ENCODE assay signal across 17 mouse cellular contexts in the genomic region with DNA sequence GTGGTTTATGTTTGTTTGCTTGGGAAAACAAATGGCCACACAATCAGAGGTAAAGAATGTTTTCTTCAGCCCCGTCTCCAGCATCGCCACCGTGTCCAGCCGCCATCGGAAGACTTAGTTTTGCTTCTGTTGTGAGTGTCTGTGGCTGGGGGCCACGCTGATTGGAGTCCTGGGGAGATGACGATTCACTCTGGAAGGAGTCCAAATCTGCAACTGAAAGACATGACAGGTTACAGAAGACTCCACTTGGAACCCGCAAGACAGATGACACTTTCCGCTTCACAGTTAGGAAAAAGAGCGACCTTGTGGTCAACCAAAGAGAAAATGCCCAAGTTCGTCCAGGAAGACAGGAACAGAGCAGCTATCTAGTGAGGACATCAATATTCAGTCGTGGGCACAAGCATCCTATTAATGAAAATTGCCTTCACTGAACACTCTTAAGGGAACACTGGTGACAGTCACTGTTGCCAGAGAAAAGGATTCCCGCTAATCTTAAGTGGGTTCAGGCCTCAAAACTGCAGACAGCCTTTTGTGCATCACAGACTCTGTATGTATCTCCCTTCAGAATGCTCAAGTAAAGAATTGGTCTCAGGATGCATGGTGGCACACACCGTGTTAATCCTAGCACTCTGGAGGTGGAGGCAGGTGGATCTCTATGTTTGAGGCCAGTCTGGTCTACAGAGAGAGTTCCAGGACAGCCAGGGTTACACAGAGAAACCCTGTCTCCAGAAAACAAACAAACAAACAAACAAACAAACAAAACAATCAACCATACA.
DNase-seq lines count a peak whose midpoint lies in the region; ATAC-seq and TF ChIP-seq lines count a peak whose summit lies in the region.
"Had no signal": no experiment of that assay in that cellular context is flagged by ENCODE, and none has a peak within 500 bp of the region (broad histone marks: within the 10 kb centered on the region; RNA-seq: fewer than 3 reads in every experiment).

No protein-coding gene starts in this region.

- peaks cover 17% of the 10 kb centered on the region for H3K4me1 ChIP-seq in forebrain, embryonic 10.5 days
- peaks cover 3% of the 10 kb centered on the region; the same call in 1 of the 2 replicates for H3K4me1 ChIP-seq in forebrain, embryonic 11.5 days (replicated peaks; ENCODE audit: control insufficient read depth, insufficient read depth, low read length)
- peaks cover 0 to 7% of the 10 kb centered on the region in 2 experiments; a peak in 1 of 4 replicates for H3K4me1 ChIP-seq in CH12.LX (ENCODE audit: control insufficient read depth in 1 of 2, insufficient read depth in 2 of 2)
- peaks cover 21% of the 10 kb centered on the region for H3K4me1 ChIP-seq in forebrain, embryonic 16.5 days (replicated peaks; ENCODE audit: control insufficient read depth, insufficient read depth, low read length)
- H3K4me1 ChIP-seq in midbrain, embryonic 16.5 days (ENCODE audit: control insufficient read depth, insufficient read depth, low read length): peaks cover 19% of the 10 kb centered on the region
- H3K4me1 ChIP-seq: heart, embryonic 15.5 days had no signal

- H3K79me2 ChIP-seq in CH12.LX (replicated peaks; ENCODE audit: control insufficient read depth, extremely low read depth, insufficient read depth, poor library complexity, severe bottlenecking): no peaks in the 10 kb centered on the region

- H3K27me3 ChIP-seq in forebrain, embryonic 10.5 days (ENCODE audit: poor library complexity, severe bottlenecking): peaks cover 3% of the 10 kb centered on the region; the same call in 1 of the 2 replicates
- H3K27me3 ChIP-seq in forebrain, embryonic 11.5 days (ENCODE audit: control insufficient read depth, insufficient read depth, low read length): no peaks in the 10 kb centered on the region
- no peaks in the 10 kb centered on the region for H3K27me3 ChIP-seq in CH12.LX (replicated peaks)
- H3K27me3 ChIP-seq in forebrain, embryonic 16.5 days (replicated peaks; ENCODE audit: control insufficient read depth, insufficient read depth, low read length): no peaks in the 10 kb centered on the region
- no peaks in the 10 kb centered on the region for H3K27me3 ChIP-seq in midbrain, embryonic 16.5 days (ENCODE audit: control insufficient read depth, insufficient read depth, low read depth, low read length)
- H3K27me3 ChIP-seq: heart, embryonic 15.5 days had no signal

- DNase-seq in forebrain, embryonic 10.5 days (ENCODE audit: extremely low spot score, low spot score): no peak
- no peak for DNase-seq in forebrain, embryonic 11.5 days (ENCODE audit: low spot score)
- no peak for DNase-seq in CH12.LX (ENCODE audit: extremely low read depth)
- DNase-seq in urinary bladder, adult 18-20 months (ENCODE audit: low spot score in 2 of 2): no peak
- no peak for DNase-seq in ovary, postnatal 14 days (ENCODE audit: low spot score)
- no peak for DNase-seq in cerebellum, postnatal 4 days (ENCODE audit: low spot score in 2 of 2)
- DNase-seq: adrenal gland, adult 2 months; cerebellum, adult 9-10 months; gastrocnemius, postnatal 25 days; lung, postnatal 14 days had no signal

- H3K4me2 ChIP-seq in forebrain, embryonic 11.5 days (ENCODE audit: low read depth, low read length, severe bottlenecking): no peak overlapping the region
- peak overlapping the region; percentile 1; the same call in 1 of the 2 replicates for H3K4me2 ChIP-seq in CH12.LX (ENCODE audit: insufficient read depth, low read depth, poor library complexity, severe bottlenecking)
- no peak overlapping the region for H3K4me2 ChIP-seq in forebrain, embryonic 16.5 days (ENCODE audit: low read length)
- no peak overlapping the region for H3K4me2 ChIP-seq in midbrain, embryonic 16.5 days (ENCODE audit: low read length)
- H3K4me2 ChIP-seq: heart, embryonic 15.5 days had no signal

- no peak for TF ChIP-seq CTCF in CH12.LX (conservative IDR thresholded peaks at IDR 0.05 in 1 of 2, IDR thresholded peaks at IDR 0.05 in 1 of 2; ENCODE audit: low read depth in 2 of 2, low read length in 2 of 2)

- H3K9me3 ChIP-seq in forebrain, embryonic 10.5 days: no peaks in the 10 kb centered on the region
- H3K9me3 ChIP-seq in forebrain, embryonic 11.5 days (ENCODE audit: control insufficient read depth, low read length): no peaks in the 10 kb centered on the region
- H3K9me3 ChIP-seq in CH12.LX (replicated peaks; ENCODE audit: low read length): peaks cover 4% of the 10 kb centered on the region
- H3K9me3 ChIP-seq in forebrain, embryonic 16.5 days (ENCODE audit: control insufficient read depth, low read length): no peaks in the 10 kb centered on the region
- H3K9me3 ChIP-seq in midbrain, embryonic 16.5 days (replicated peaks; ENCODE audit: control insufficient read depth, low read length, poor library complexity, severe bottlenecking): no peaks in the 10 kb centered on the region
- H3K9me3 ChIP-seq: heart, embryonic 15.5 days; limb, embryonic 10.5 days had no signal

- H3K9ac ChIP-seq in forebrain, embryonic 11.5 days (ENCODE audit: low read length): no peak overlapping the region
- H3K9ac ChIP-seq in CH12.LX (ENCODE audit: insufficient read depth, low read depth): no peak overlapping the region
- H3K9ac ChIP-seq in forebrain, embryonic 16.5 days (replicated peaks; ENCODE audit: low read depth, low read length): peak overlapping the region; percentile 31; the same call in 1 of the 2 replicates
- peak overlapping the region; percentile 3; the same call in 1 of the 2 replicates for H3K9ac ChIP-seq in midbrain, embryonic 16.5 days (ENCODE audit: low read depth, low read length)
- H3K9ac ChIP-seq: heart, embryonic 15.5 days; liver, embryonic 14.5 days had no signal

- no peaks in the 10 kb centered on the region for H3K36me3 ChIP-seq in forebrain, embryonic 10.5 days (replicated peaks)
- H3K36me3 ChIP-seq in forebrain, embryonic 11.5 days (ENCODE audit: control insufficient read depth, insufficient read depth, low read length): no peaks in the 10 kb centered on the region
- no peaks in the 10 kb centered on the region for H3K36me3 ChIP-seq in CH12.LX (replicated peaks in 1 of 2; ENCODE audit: control insufficient read depth in 1 of 2, insufficient read depth in 1 of 2, low read length in 1 of 2)
- H3K36me3 ChIP-seq in forebrain, embryonic 16.5 days (ENCODE audit: control insufficient read depth, insufficient read depth): no peaks in the 10 kb centered on the region
- H3K36me3 ChIP-seq in midbrain, embryonic 16.5 days (ENCODE audit: control insufficient read depth, insufficient read depth, low read length): no peaks in the 10 kb centered on the region
- H3K36me3 ChIP-seq: heart, embryonic 15.5 days; limb, embryonic 10.5 days had no signal

- TF ChIP-seq POLR2A in CH12.LX (IDR thresholded peaks at IDR 0.05; ENCODE audit: low read depth, low read length): no peak

- in situ Hi-C loops in CH12.LX (cut with MboI; ENCODE audit: low pct_ligation_motif_present, low pct_unique_long_range_greater_than_20kb, low sequenced_read_pairs): no loop called here

- TF ChIP-seq RAD21 in CH12.LX (IDR thresholded peaks at IDR 0.05; ENCODE audit: low read depth, low read length): no peak

- WGBS in forebrain, embryonic 10.5 days: 90% methylated on average over 14 of the region's 14 CpGs
- WGBS in forebrain, embryonic 11.5 days: 82% methylated on average over 14 of the region's 14 CpGs
- 44% methylated on average over 14 of the region's 14 CpGs for WGBS in forebrain, embryonic 16.5 days
- 56% methylated on average over 14 of the region's 14 CpGs for WGBS in midbrain, embryonic 16.5 days

- TF ChIP-seq EP300 in CH12.LX (IDR thresholded peaks at IDR 0.05; ENCODE audit: low read length): no peak

- H3K27ac ChIP-seq in forebrain, embryonic 10.5 days: peak overlapping the region; percentile 67; the same call in 1 of the 2 replicates
- no peak overlapping the region for H3K27ac ChIP-seq in forebrain, embryonic 11.5 days (ENCODE audit: low read depth, low read length)
- no peak overlapping the region for H3K27ac ChIP-seq in CH12.LX (ENCODE audit: insufficient read depth, low read depth)
- H3K27ac ChIP-seq in forebrain, embryonic 16.5 days (ENCODE audit: low read length): peak overlapping the region; percentile 75
- H3K27ac ChIP-seq in midbrain, embryonic 16.5 days (ENCODE audit: low read length): peak overlapping the region; percentile 73
- H3K27ac ChIP-seq: heart, embryonic 15.5 days; kidney, postnatal 0 days; limb, embryonic 10.5 days; liver, embryonic 14.5 days had no signal

- ATAC-seq in forebrain, embryonic 11.5 days (replicated peaks; ENCODE audit: low FRiP score): no peak
- ATAC-seq in forebrain, embryonic 16.5 days: peak; percentile 65
- peak; percentile 69 for ATAC-seq in midbrain, embryonic 16.5 days
- ATAC-seq: inflammation-experienced regulatory T-cells, adult 6 months had no signal

- H3K4me3 ChIP-seq in forebrain, embryonic 10.5 days: no peak overlapping the region
- no peak overlapping the region for H3K4me3 ChIP-seq in forebrain, embryonic 11.5 days (ENCODE audit: low read depth, low read length)
- no peak overlapping the region for H3K4me3 ChIP-seq in CH12.LX (replicated peaks in 1 of 3; ENCODE audit: low read depth in 2 of 3, low read length in 2 of 3, poor library complexity in 1 of 3)
- H3K4me3 ChIP-seq in forebrain, embryonic 16.5 days (replicated peaks; ENCODE audit: low read length): no peak overlapping the region
- H3K4me3 ChIP-seq in midbrain, embryonic 16.5 days (ENCODE audit: low read depth, low read length): no peak overlapping the region
- H3K4me3 ChIP-seq: heart, embryonic 15.5 days; limb, embryonic 10.5 days had no signal

- dilution Hi-C loops in CH12.LX (cut with MboI; ENCODE audit: extremely low pct_ligation_motif_present, extremely low pct_unique_long_range_greater_than_20kb, low sequenced_read_pairs): no loop called here

TF ChIP-seq in CH12.LX, 34 proteins besides CTCF, POLR2A, EP300 and RAD21:
- TF ChIP-seq MAZ (IDR thresholded peaks at IDR 0.05; ENCODE audit: low read depth, low read length) (no peak), ELF1 (IDR thresholded peaks at IDR 0.05; ENCODE audit: low read depth, low read length) (no peak), ZC3H11A (IDR thresholded peaks at IDR 0.05; ENCODE audit: low read depth, low read length) (no peak), E2F4 (IDR thresholded peaks at IDR 0.05; ENCODE audit: insufficient replicate concordance, low read depth, low read length) (no peak), USF2 (conservative IDR thresholded peaks at IDR 0.05; ENCODE audit: low read depth, low read length) (no peak), JUND (conservative IDR thresholded peaks at IDR 0.05; ENCODE audit: low read depth, low read length) (no peak)

Comparison
In these comparisons a context has a peak if more than half of its experiments do, and no peak if none do; other contexts are left out.
1. H3K27ac ChIP-seq: peak in forebrain, embryonic 10.5 days (single experiment), forebrain, embryonic 16.5 days (single experiment) and midbrain, embryonic 16.5 days (single experiment); none in forebrain, embryonic 11.5 days (single experiment) and CH12.LX (single experiment).
2. H3K9ac ChIP-seq: peak in forebrain, embryonic 16.5 days (single experiment) and midbrain, embryonic 16.5 days (single experiment); none in forebrain, embryonic 11.5 days (single experiment) and CH12.LX (single experiment).